Mouse (Mus musculus) CH12F3 (cell line): Measurements from ENCODE around the gene Esp24.
"Not testable (repeated sequence)": the region's sequence is repeated elsewhere in the genome, so short reads cannot be mapped to it uniquely, and the experiment has no call there.

Experiments
- in situ Hi-C: fragments of 300-500 bp; cut with MboI; formaldehyde crosslinking; loops from 2 replicates; pipeline ENCODE4 v1.14.3; 2020; ENCODE audit warnings: low sequenced_read_pairs

Gene Esp24

GRCm38 (mm10) chr17:39036395-39036794 is at the start of gene Esp24:
Gene Esp24, plus strand, starts transcription at chr17:39036695.
- in situ Hi-C loops = not testable (repeated sequence)

- in situ Hi-C loops = no loop called here
Measured at GRCm38 (mm10) chr17:39009846-39010245, 26.6 kb upstream of the Esp24 start.

GRCm38 (mm10) chr17:39010675-39011638 is 25.5 kb upstream of the Esp24 start:
- in situ Hi-C loops = no loop called here

- in situ Hi-C loops = no loop called here
Measured at GRCm38 (mm10) chr17:39017184-39017583, 19.3 kb upstream of the Esp24 start.

GRCm38 (mm10) chr17:39043241-39043640 is 6.7 kb downstream of the Esp24 start, which contains the start of gene Gm21903:
Gene Gm21903, minus strand, starts transcription at chr17:39043341.
- in situ Hi-C loops = no loop called here

- in situ Hi-C loops = no loop called here
Measured at GRCm38 (mm10) chr17:39063641-39064040, 27.1 kb downstream of the Esp24 start.

- in situ Hi-C loops = no loop called here
Measured at GRCm38 (mm10) chr17:39076937-39077336, 40.4 kb downstream of the Esp24 start, which contains the start of gene Esp23. Gene Esp23, minus strand, starts transcription at chr17:39077037.
